Mouse (Mus musculus): ENCODE results near the gene Smim5. TPM values are rescaled to one million over a fixed set of nuclear protein-coding genes. Genes with fewer than 3 reads are reported as not detected.
A peak's percentile ranks its signal among the peaks of the same experiment; 100 is the strongest.
"Not testable (repeated sequence)": the region's sequence is repeated elsewhere in the genome, so short reads cannot be mapped to it uniquely, and the experiment has no call there.

The Smim5 gene
- 2.2 and 8.1 TPM in 2 replicates for polyA plus RNA-seq (2015; fragmentation: Nextera tagmentation; extraction: Ambion mirVana)

- no peak within 1 kb of the TSS for H3K9ac ChIP-seq (replicated peaks)
- WGBS, result 30% methylated on average over 16 of the region's 16 CpGs
- no peaks in the 10 kb centered on the region for H3K9me3 ChIP-seq (replicated peaks)
- H3K4me3 ChIP-seq (replicated peaks), result no peak within 1 kb of the TSS
- no peak for ATAC-seq (ENCODE audit: low FRiP score)
- no peaks in the 10 kb centered on the region for H3K27me3 ChIP-seq (replicated peaks)
- H3K36me3 ChIP-seq, result peaks cover 8% of the 10 kb centered on the region
- 0 out of 2 replicates have a peak within 1 kb of the TSS, but pooled peaks have one; percentile 11 for H3K4me2 ChIP-seq
- H3K27ac ChIP-seq (replicated peaks), result no peak within 1 kb of the TSS
- peaks cover 13% of the 10 kb centered on the region for H3K4me1 ChIP-seq
Observed at GRCm38 (mm10) chr11:115899486-115900266, at the start of gene Smim5. Gene Smim5 (plus strand): TSS chr11:115899966.

DNA sequence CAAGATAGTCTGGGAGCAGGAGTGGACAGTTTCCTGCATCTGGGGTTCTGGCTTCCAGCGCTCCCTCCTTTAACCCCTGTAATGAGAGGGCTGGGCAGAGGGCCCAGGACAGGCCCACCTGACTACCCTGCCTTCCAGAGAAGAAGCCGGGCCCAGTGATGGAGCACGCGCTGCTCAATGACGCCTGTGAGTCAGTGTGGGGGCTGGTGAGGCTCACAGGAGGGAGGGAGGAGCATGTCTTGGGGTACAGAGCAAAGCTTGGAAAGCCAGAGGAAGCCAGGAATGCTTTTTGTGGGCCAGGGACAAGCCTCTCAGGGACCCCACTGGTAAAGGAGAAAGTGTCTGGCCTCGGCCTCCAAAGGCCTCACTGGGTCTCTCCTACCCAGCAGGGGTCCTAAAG, 45.1 kb upstream of the Smim5 start:
- H3K27me3 ChIP-seq (replicated peaks), result peaks cover 24% of the 10 kb centered on the region
- 86% methylated on average over 6 of the region's 6 CpGs for WGBS
- no peak for ATAC-seq (ENCODE audit: low FRiP score)

DNA sequence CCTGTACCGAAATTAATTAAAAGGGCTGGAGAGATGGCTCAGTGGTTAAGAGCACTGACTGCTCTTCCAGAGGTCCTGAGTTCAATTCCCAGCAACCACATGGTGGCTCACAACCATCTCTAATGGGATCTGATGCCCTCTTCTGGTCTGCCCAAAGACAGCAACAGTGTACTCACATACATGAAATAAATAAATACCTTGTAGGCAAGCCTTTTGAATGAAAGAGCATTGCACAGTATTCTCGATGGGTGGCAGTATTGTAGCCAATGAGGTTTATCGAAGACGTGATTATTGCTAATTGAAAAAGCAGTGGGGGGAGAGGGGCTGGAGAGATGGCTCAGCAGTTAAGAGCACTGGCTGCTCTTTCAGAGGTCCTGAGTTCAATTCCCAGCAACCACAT, 42.6 kb upstream of the Smim5 start:
- H3K9ac ChIP-seq (replicated peaks); H3K4me2 ChIP-seq; H3K4me3 ChIP-seq (replicated peaks); H3K27ac ChIP-seq (replicated peaks); H3K36me3 ChIP-seq; H3K9me3 ChIP-seq (replicated peaks); ATAC-seq (ENCODE audit: low FRiP score): not testable (repeated sequence)
- 96% methylated on average over 4 of the region's 4 CpGs for WGBS
- Histone ChIP-seq H3K27me3 (replicated peaks) (peaks cover 49% of the 10 kb centered on the region), H3K4me1 (peaks cover 20% of the 10 kb centered on the region)

More for the DNA sequence above, 45.1 kb upstream of the Smim5 start:
- Histone ChIP-seq H3K36me3 (no peaks in the 10 kb centered on the region), H3K27ac (replicated peaks) (no peak overlapping the region), H3K9me3 (replicated peaks) (no peaks in the 10 kb centered on the region), H3K4me1 (peaks cover 15% of the 10 kb centered on the region), H3K4me3 (replicated peaks) (no peak overlapping the region), H3K4me2 (no peak overlapping the region), H3K9ac (replicated peaks) (no peak overlapping the region)

DNA sequence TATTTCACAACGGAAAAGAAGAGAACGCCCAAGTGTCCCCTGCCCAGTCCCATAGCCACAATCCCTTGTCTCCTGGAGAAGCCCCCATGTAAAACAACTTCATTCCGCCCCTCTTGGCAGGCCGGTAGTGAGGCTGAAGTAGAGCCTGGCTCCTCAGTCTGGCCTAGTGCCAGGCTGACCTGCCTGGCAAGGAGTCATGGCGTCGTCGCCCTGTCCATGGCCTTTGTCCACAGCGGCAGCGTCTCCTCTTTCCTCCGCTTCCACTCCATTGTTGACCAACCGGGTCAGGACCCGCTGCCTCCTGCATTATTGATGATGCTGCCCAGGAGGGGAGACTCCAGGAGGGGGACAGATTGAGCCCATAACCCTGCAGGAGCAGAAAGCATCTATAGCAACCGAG, 41.8 kb upstream of the Smim5 start:
- H3K4me1 ChIP-seq, result peaks cover 20% of the 10 kb centered on the region
- H3K4me3 ChIP-seq (replicated peaks), result no peak overlapping the region
- ATAC-seq (ENCODE audit: low FRiP score), result no peak
- no peak overlapping the region for H3K4me2 ChIP-seq
- no peaks in the 10 kb centered on the region for H3K36me3 ChIP-seq
- H3K9me3 ChIP-seq (replicated peaks), result no peaks in the 10 kb centered on the region
- no peak overlapping the region for H3K9ac ChIP-seq (replicated peaks)
- H3K27me3 ChIP-seq (replicated peaks), result peaks cover 51% of the 10 kb centered on the region
- 47% methylated on average over 13 of the region's 13 CpGs for WGBS
- no peak overlapping the region for H3K27ac ChIP-seq (replicated peaks)

DNA sequence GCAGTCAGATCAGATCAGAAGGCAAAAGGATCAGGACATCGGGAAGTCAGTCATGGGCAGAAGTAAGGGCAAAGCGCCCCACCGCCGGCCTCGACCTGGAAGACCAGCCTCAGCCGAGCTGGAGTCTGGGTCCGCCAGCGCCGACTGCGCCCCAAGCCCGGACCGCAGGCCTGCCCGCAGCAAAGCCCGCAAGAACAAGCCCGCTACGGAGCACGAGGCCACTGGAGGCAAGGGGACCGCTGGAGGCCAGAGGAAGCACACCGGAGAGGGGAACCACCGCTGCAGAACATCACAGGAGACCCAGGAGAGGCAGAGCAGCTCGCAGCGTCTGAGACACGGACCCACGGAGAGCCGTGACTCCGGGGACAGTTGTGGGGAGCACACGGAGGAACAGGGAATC, 41.4 kb upstream of the Smim5 start, which contains the start of gene Myo15b:
Gene Myo15b, plus strand, starts transcription at position 53 of the 400 bp plus-strand sequence.
- no peaks in the 10 kb centered on the region for H3K9me3 ChIP-seq (replicated peaks)
- peak within 1 kb of the TSS; percentile 25 for H3K4me3 ChIP-seq (replicated peaks)
- no peak within 1 kb of the TSS for H3K27ac ChIP-seq (replicated peaks)
- no peaks in the 10 kb centered on the region for H3K36me3 ChIP-seq
- ATAC-seq (ENCODE audit: low FRiP score), result no peak
- peaks cover 54% of the 10 kb centered on the region for H3K27me3 ChIP-seq (replicated peaks)
- 13% methylated on average over 27 of the region's 27 CpGs for WGBS
- H3K9ac ChIP-seq (replicated peaks), result no peak within 1 kb of the TSS; the same call in 1 of the 2 replicates
- peaks cover 20% of the 10 kb centered on the region for H3K4me1 ChIP-seq
- H3K4me2 ChIP-seq, result peak within 1 kb of the TSS; percentile 51

- WGBS, result 1% methylated on average over 75 of the region's 75 CpGs
- H3K9ac ChIP-seq (replicated peaks), result no peak overlapping the region
Observed at GRCm38 (mm10) chr11:115859143-115859945, 40.4 kb upstream of the Smim5 start.

GRCm38 (mm10) chr11:115863895-115864294, 35.9 kb upstream of the Smim5 start:
- Histone ChIP-seq H3K27me3 (replicated peaks) (peaks cover 38% of the 10 kb centered on the region), H3K4me1 (peaks cover 13% of the 10 kb centered on the region), H3K9me3 (replicated peaks) (no peaks in the 10 kb centered on the region), H3K36me3 (no peaks in the 10 kb centered on the region), H3K27ac (replicated peaks) (no peak overlapping the region), H3K9ac (replicated peaks) (no peak overlapping the region), H3K4me3 (replicated peaks) (no peak overlapping the region), H3K4me2 (no peak overlapping the region)
- no peak for ATAC-seq (ENCODE audit: low FRiP score)
- 89% methylated on average over 8 of the region's 8 CpGs for whole genome bisulfite sequencing

More at GRCm38 (mm10) chr11:115859143-115859945, 40.4 kb upstream of the Smim5 start:
- no peaks in the 10 kb centered on the region for H3K9me3 ChIP-seq (replicated peaks)
- no peak overlapping the region for H3K27ac ChIP-seq (replicated peaks)
- peaks cover 20% of the 10 kb centered on the region for H3K4me1 ChIP-seq
- no peaks in the 10 kb centered on the region for H3K36me3 ChIP-seq
- peak overlapping the region; percentile 51 for H3K4me2 ChIP-seq
- H3K4me3 ChIP-seq (replicated peaks), result peak overlapping the region; percentile 25
- H3K27me3 ChIP-seq (replicated peaks), result peaks cover 54% of the 10 kb centered on the region
- ATAC-seq (ENCODE audit: low FRiP score), result peak; percentile 61; the same call in 1 of the 2 replicates

- no peak for ATAC-seq (ENCODE audit: low FRiP score)
- WGBS, result 85% methylated on average over 8 of the region's 8 CpGs
- Histone ChIP-seq H3K4me2 (no peak overlapping the region), H3K4me3 (replicated peaks) (no peak overlapping the region), H3K9me3 (replicated peaks) (no peaks in the 10 kb centered on the region), H3K4me1 (no peaks in the 10 kb centered on the region), H3K27ac (replicated peaks) (no peak overlapping the region), H3K9ac (replicated peaks) (no peak overlapping the region), H3K36me3 (no peaks in the 10 kb centered on the region), H3K27me3 (replicated peaks) (no peaks in the 10 kb centered on the region; the same call in 1 of the 2 replicates)
Observed at GRCm38 (mm10) chr11:115869393-115869792, 30.4 kb upstream of the Smim5 start.

DNA sequence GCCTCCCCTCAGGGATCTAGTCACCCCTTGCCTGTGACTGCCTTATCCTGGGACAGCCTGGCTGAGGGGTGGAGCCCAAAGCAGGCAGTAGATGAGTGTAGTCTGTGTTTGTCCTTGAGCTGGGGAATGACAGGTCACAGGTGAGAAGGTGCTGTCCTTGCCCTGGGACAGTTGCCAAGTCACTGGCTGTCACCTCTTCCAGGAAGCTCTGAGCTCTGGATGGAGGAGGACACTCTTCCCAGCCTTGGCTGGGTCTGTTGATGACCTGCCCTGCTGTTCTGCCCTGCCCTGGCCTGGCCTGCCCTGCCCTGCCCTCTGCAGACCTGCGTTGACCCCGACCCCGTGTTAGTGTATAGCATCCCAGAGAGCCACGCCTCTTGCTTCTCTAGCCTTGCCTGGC, 27.3 kb upstream of the Smim5 start:
- no peak overlapping the region for H3K4me3 ChIP-seq (replicated peaks)
- H3K9ac ChIP-seq (replicated peaks), result no peak overlapping the region
- no peaks in the 10 kb centered on the region for H3K36me3 ChIP-seq
- no peak overlapping the region for H3K4me2 ChIP-seq
- WGBS, result 57% methylated on average over 4 of the region's 4 CpGs
- H3K27ac ChIP-seq (replicated peaks), result no peak overlapping the region
- no peaks in the 10 kb centered on the region for H3K4me1 ChIP-seq
- ATAC-seq (ENCODE audit: low FRiP score), result no peak
- no peaks in the 10 kb centered on the region for H3K9me3 ChIP-seq (replicated peaks)
- H3K27me3 ChIP-seq (replicated peaks), result no peaks in the 10 kb centered on the region

GRCm38 (mm10) chr11:115875935-115876334, 23.8 kb upstream of the Smim5 start:
- Histone ChIP-seq H3K9me3 (replicated peaks) (no peaks in the 10 kb centered on the region), H3K27me3 (replicated peaks) (no peaks in the 10 kb centered on the region), H3K36me3 (no peaks in the 10 kb centered on the region), H3K9ac (replicated peaks) (no peak overlapping the region), H3K4me1 (no peaks in the 10 kb centered on the region), H3K27ac (replicated peaks) (no peak overlapping the region), H3K4me3 (replicated peaks) (no peak overlapping the region), H3K4me2 (no peak overlapping the region)
- no peak for ATAC-seq (ENCODE audit: low FRiP score)
- whole genome bisulfite sequencing, result 89% methylated on average over 3 of the region's 3 CpGs

GRCm38 (mm10) chr11:115876438-115876837, 23.3 kb upstream of the Smim5 start:
- no peaks in the 10 kb centered on the region for H3K4me1 ChIP-seq
- no peaks in the 10 kb centered on the region for H3K9me3 ChIP-seq (replicated peaks)
- no peak overlapping the region for H3K9ac ChIP-seq (replicated peaks)
- H3K36me3 ChIP-seq, result no peaks in the 10 kb centered on the region
- H3K27me3 ChIP-seq (replicated peaks), result no peaks in the 10 kb centered on the region
- no peak overlapping the region for H3K4me3 ChIP-seq (replicated peaks)
- no peak overlapping the region for H3K27ac ChIP-seq (replicated peaks)
- H3K4me2 ChIP-seq, result no peak overlapping the region
- no peak for ATAC-seq (ENCODE audit: low FRiP score)
- 84% methylated on average over 5 of the region's 5 CpGs for WGBS

All from neural tube, embryonic 15.5 days (tissue).